Mouse (Mus musculus) ovary, adult 18-20 months (tissue): ENCODE data around the gene Ager.
A peak's percentile ranks its signal among the peaks of the same experiment; 100 is the strongest.

Experiments used
- DNase-seq: peaks from one replicate; pipeline ENCODE4 v3.0.0; 2022; ENCODE audit warnings: low spot score, mixed read lengths

Ager gene

GRCm38 (mm10) chr17:34632261-34632691 lies 34.6 kb downstream of the Ager start:
- DNase-seq, result peak; percentile 77

- no peak for DNase-seq
Observed at GRCm38 (mm10) chr17:34635671-34636070, 38.0 kb downstream of the Ager start.

GRCm38 (mm10) chr17:34637459-34637858 lies 39.8 kb downstream of the Ager start:
- no peak for DNase-seq

GRCm38 (mm10) chr17:34639461-34640255 lies 42.0 kb downstream of the Ager start:
- no peak for DNase-seq

- peak; percentile 52 for DNase-seq
Observed at GRCm38 (mm10) chr17:34640778-34641601, 43.3 kb downstream of the Ager start.

- no peak for DNase-seq
Observed at GRCm38 (mm10) chr17:34641945-34642344, 44.3 kb downstream of the Ager start.

GRCm38 (mm10) chr17:34643379-34643778 lies 45.7 kb downstream of the Ager start:
- no peak for DNase-seq

- no peak for DNase-seq
Observed at GRCm38 (mm10) chr17:34643944-34644343, 46.3 kb downstream of the Ager start.

- DNase-seq, result peak; percentile 92
Observed at GRCm38 (mm10) chr17:34644608-34645007, 46.9 kb downstream of the Ager start, which contains the start of gene Fkbpl. Gene Fkbpl (plus strand): TSS chr17:34644764.

GRCm38 (mm10) chr17:34645256-34645829 lies 47.7 kb downstream of the Ager start:
- no peak for DNase-seq

GRCm38 (mm10) chr17:34645831-34646511 lies 48.3 kb downstream of the Ager start:
- DNase-seq, result no peak

GRCm38 (mm10) chr17:34646906-34647787 lies 49.5 kb downstream of the Ager start, which contains the start of gene Atf6b:
Gene Atf6b (plus strand): TSS chr17:34647146.
- peak; percentile 97 for DNase-seq

- no peak for DNase-seq
Observed at GRCm38 (mm10) chr17:34648141-34648890, 50.7 kb downstream of the Ager start.

- DNase-seq, result no peak
Observed at GRCm38 (mm10) chr17:34649106-34649864, 51.6 kb downstream of the Ager start.
